Mouse (Mus musculus) forebrain, embryonic 11.5 days (tissue): ENCODE measurements around the gene Dnah1. TPM values are rescaled to one million over a fixed set of nuclear protein-coding genes. Genes with fewer than 3 reads are reported as not detected.

Source experiments
- ATAC-seq: fragments of 200-750 bp; cut with Nextera tagmentation; replicated peaks from 2 replicates; pipeline ENCODE4 v1.8.0; 2017; ENCODE audit warnings: moderate TSS enrichment; ENCODE audit not compliant: low FRiP score
- DNase-seq: peaks from one replicate; pipeline ENCODE4 v3.0.0-alpha.2; 2017; ENCODE audit warnings: low spot score
- H3K27ac ChIP-seq: fragments of 300-500 bp; sonication (generic); 2 replicates; pipeline ENCODE4 v1.5.1; 2014; ENCODE audit warnings: low read depth, low read length
- H3K27me3 ChIP-seq: fragments of 300-500 bp; sonication (generic); 2 replicates; pipeline ENCODE4 v1.6.1; 2014; ENCODE audit warnings: mild to moderate bottlenecking, low read length, mixed read lengths; ENCODE audit not compliant: control insufficient read depth, insufficient read depth
- H3K36me3 ChIP-seq: fragments of 300-500 bp; sonication (generic); 2 replicates; pipeline ENCODE4 v1.6.1; 2014; ENCODE audit warnings: mild to moderate bottlenecking, low read length, moderate library complexity, mixed read lengths; ENCODE audit not compliant: control insufficient read depth, insufficient read depth
- H3K4me1 ChIP-seq: fragments of 300-500 bp; sonication (generic); replicated peaks from 2 replicates; pipeline ENCODE4 v1.6.1; 2014; ENCODE audit warnings: low read length, mixed read lengths; ENCODE audit not compliant: control insufficient read depth, insufficient read depth
- H3K4me2 ChIP-seq: fragments of 300-500 bp; sonication (generic); 2 replicates; pipeline ENCODE4 v1.6.1; 2014; ENCODE audit warnings: low read depth, mild to moderate bottlenecking, low read length, moderate library complexity, mixed read lengths; ENCODE audit not compliant: severe bottlenecking
- H3K4me3 ChIP-seq: fragments of 300-500 bp; sonication (generic); 2 replicates; pipeline ENCODE4 v1.5.1; 2014; ENCODE audit warnings: low read depth, low read length
- H3K9ac ChIP-seq: fragments of 300-500 bp; sonication (generic); 2 replicates; pipeline ENCODE4 v1.6.1; 2014; ENCODE audit warnings: low read length
- H3K9me3 ChIP-seq: fragments of 300-500 bp; sonication (generic); 2 replicates; pipeline ENCODE4 v1.6.1; 2016; ENCODE audit warnings: low read length, mixed read lengths; ENCODE audit not compliant: control insufficient read depth
- WGBS: fragments of 180-500 bp; shearing (Covaris S2); extraction: QIAGEN DNeasy Blood & Tissue Kit; methylation state at CpG from one replicate; pipeline ENCODE4 v1.1.7; 2014; 5-methylcytosine and 5-hydroxymethylcytosine counted together
- polyA plus RNA-seq: library from polyadenylated mRNA; unstranded; fragments of >200 nt; fragmentation: Nextera tagmentation; extraction: Ambion mirVana; gene quantifications from 2 replicates; pipeline ENCODE4 v1.2.1, GENCODE M21; 2014

The Dnah1 gene
- polyA plus RNA-seq, 1 experiment from 2014 or later: 7.6 TPM

- ATAC-seq (no peak), DNase-seq (no peak)
- Histone ChIP-seq H3K4me1 (no peaks in the 10 kb centered on the region), H3K36me3 (peaks cover 29% of the 10 kb centered on the region), H3K4me3 (no peak overlapping the region), H3K27me3 (no peaks in the 10 kb centered on the region), H3K9me3 (no peaks in the 10 kb centered on the region), H3K9ac (no peak overlapping the region), H3K27ac (no peak overlapping the region), H3K4me2 (no peak overlapping the region)
- WGBS: 95% methylated on average over 14 of the region's 14 CpGs
These were observed 65.1 kb downstream of the Dnah1 start for GRCm38 (mm10) chr14:31258476-31259050.

- H3K27me3 ChIP-seq: no peaks in the 10 kb centered on the region
- WGBS: 91% methylated on average over 5 of the region's 5 CpGs
These were observed 71.6 kb downstream of the Dnah1 start for GRCm38 (mm10) chr14:31252091-31252490.

DNA sequence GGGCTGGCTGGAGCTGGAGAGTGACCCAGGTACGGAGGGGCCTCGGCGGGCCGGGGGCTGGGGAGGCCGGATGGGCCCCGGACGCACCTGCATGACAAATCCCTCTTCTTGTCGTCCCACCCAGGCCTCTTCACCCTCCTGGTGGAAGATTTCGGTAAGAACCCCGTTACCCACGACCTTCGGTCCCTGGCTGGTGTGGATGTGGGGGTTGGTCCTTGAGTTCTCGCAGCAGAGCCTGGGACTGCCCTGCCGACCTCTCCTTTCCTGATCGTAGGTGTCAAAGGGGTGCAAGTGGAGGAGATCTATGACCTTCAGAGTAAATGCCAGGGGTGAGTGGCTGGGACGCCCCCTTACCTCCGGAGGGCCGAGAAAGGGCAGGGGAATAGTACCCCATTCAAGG lies 72.1 kb downstream of the Dnah1 start:
- Histone ChIP-seq H3K4me3 (peak overlapping the region; percentile 80), H3K4me1 (peaks cover 6% of the 10 kb centered on the region; the same call in 1 of the 2 replicates), H3K9ac (peak overlapping the region; percentile 96), H3K36me3 (peaks cover 11% of the 10 kb centered on the region; the same call in 1 of the 2 replicates), H3K4me2 (peak overlapping the region; percentile 89), H3K27me3 (no peaks in the 10 kb centered on the region), H3K27ac (no peak overlapping the region), H3K9me3 (no peaks in the 10 kb centered on the region)
- no peak for DNase-seq
- no peak for ATAC-seq
- under 1% methylated on average over 18 of the region's 18 CpGs for WGBS

More at GRCm38 (mm10) chr14:31252091-31252490, 71.6 kb downstream of the Dnah1 start:
- Histone ChIP-seq H3K9me3 (no peaks in the 10 kb centered on the region), H3K36me3 (peaks cover 15% of the 10 kb centered on the region), H3K27ac (no peak overlapping the region), H3K4me2 (peak overlapping the region; percentile 89), H3K4me3 (peak overlapping the region; percentile 80), H3K9ac (peak overlapping the region; percentile 96), H3K4me1 (peaks cover 6% of the 10 kb centered on the region; the same call in 1 of the 2 replicates)
- ATAC-seq: no peak
- no peak for DNase-seq

- Histone ChIP-seq H3K4me1 (peaks cover 6% of the 10 kb centered on the region; the same call in 1 of the 2 replicates), H3K4me3 (peak within 1 kb of the TSS; percentile 80), H3K27me3 (no peaks in the 10 kb centered on the region), H3K9me3 (no peaks in the 10 kb centered on the region), H3K27ac (peak within 1 kb of the TSS; percentile 75; the same call in 1 of the 2 replicates), H3K4me2 (peak within 1 kb of the TSS; percentile 89), H3K36me3 (peaks cover 6% of the 10 kb centered on the region; the same call in 1 of the 2 replicates), H3K9ac (peak within 1 kb of the TSS; percentile 96)
- peak; percentile 99 for DNase-seq
- under 1% methylated on average over 73 of the region's 75 CpGs for WGBS
- peak; percentile 93 for ATAC-seq
These were observed 72.6 kb downstream of the Dnah1 start, which contains the start of the genes Phf7 and Bap1 for GRCm38 (mm10) chr14:31251084-31251604. Phf7 (minus strand) TSS chr14:31251317. Bap1 (plus strand) TSS chr14:31251450.

DNA sequence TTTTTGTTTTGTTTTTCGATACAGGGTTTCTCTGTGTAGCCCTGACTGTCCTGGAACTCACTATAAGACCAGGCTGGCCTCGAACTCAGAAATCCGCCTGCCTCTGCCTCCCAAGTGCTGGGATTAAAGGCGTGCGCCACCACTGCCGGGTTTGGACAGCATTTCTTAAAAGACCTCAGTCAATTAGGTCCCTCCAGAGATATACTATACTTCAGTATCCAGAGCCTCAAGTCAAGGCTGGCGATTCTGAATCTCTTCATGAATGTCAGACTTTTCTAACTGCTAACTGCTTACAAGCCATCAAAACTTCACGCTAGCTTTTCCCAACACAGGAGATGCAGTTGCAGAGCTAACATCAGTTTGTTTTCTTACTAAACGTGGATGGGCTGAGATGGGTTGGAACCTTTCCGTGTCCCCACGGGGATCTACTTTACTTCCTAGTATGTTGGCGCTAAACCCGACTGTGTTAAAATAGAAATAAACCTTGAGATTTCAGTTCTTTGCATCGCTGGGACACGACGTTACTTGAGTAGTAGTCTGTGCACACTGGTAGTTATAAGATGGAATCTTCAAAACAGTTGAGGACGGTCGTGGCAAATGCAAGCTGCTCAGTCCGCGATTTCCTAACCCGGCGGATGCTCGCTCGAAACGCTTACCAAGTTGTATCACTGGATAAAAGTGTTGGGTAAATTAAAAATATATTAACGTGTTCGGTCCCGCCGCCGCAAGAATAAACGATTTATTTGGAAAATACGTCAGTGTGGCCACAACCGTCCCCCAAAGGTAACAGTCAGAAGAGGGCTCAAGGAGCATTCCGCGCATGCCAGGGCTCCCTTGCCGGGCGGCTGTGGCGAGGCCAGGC lies 73.2 kb downstream of the Dnah1 start:
- WGBS: 23% methylated on average over 38 of the region's 38 CpGs
- H3K36me3 ChIP-seq: peaks cover 6% of the 10 kb centered on the region; the same call in 1 of the 2 replicates
- H3K27me3 ChIP-seq: no peaks in the 10 kb centered on the region
- peak overlapping the region; percentile 80 for H3K4me3 ChIP-seq
- H3K4me1 ChIP-seq: peaks cover 6% of the 10 kb centered on the region; the same call in 1 of the 2 replicates
- peak overlapping the region; percentile 79 for H3K9ac ChIP-seq
- peak overlapping the region; percentile 89 for H3K4me2 ChIP-seq
- peak; percentile 6 for ATAC-seq
- no peaks in the 10 kb centered on the region for H3K9me3 ChIP-seq
- no peak for DNase-seq
- peak overlapping the region; percentile 75; the same call in 1 of the 2 replicates for H3K27ac ChIP-seq

- ATAC-seq (no peak), DNase-seq (no peak)
- no peaks in the 10 kb centered on the region for H3K27me3 ChIP-seq
- 90% methylated on average over 6 of the region's 6 CpGs for WGBS
- H3K9me3 ChIP-seq: no peaks in the 10 kb centered on the region
- H3K4me3 ChIP-seq: no peak overlapping the region
- H3K36me3 ChIP-seq: no peaks in the 10 kb centered on the region
- no peak overlapping the region for H3K4me2 ChIP-seq
- H3K9ac ChIP-seq: no peak overlapping the region
- peaks cover 6% of the 10 kb centered on the region; the same call in 1 of the 2 replicates for H3K4me1 ChIP-seq
- no peak overlapping the region for H3K27ac ChIP-seq
These were observed 75.3 kb downstream of the Dnah1 start for GRCm38 (mm10) chr14:31248396-31248795.

DNA sequence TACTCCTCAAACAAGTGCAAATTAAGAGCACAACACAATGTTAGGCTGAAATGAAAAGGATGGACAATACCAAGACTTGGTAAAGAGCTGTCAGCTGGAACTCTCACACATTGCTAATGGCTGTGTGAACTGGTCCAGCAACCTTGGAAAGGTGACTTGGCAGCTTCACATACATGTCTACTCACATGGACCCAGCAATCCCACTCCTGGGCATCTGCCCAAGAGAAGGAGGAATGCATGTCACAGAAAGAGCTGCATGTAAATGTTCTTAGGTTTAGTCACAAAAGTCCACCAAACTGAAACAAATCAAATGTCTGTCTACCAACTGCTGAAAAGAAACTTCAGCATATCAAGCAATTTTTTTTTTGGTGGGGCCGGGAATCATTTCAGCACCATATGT lies 77.8 kb downstream of the Dnah1 start:
- no peak overlapping the region for H3K9ac ChIP-seq
- H3K27me3 ChIP-seq: no peaks in the 10 kb centered on the region
- no peaks in the 10 kb centered on the region for H3K36me3 ChIP-seq
- no peak overlapping the region for H3K4me3 ChIP-seq
- no peaks in the 10 kb centered on the region for H3K9me3 ChIP-seq
- WGBS: 85% methylated on average over 1 of the region's 1 CpGs
- no peaks in the 10 kb centered on the region for H3K4me1 ChIP-seq
- ATAC-seq (no peak), DNase-seq (no peak)
- H3K4me2 ChIP-seq: no peak overlapping the region
- no peak overlapping the region for H3K27ac ChIP-seq

DNA sequence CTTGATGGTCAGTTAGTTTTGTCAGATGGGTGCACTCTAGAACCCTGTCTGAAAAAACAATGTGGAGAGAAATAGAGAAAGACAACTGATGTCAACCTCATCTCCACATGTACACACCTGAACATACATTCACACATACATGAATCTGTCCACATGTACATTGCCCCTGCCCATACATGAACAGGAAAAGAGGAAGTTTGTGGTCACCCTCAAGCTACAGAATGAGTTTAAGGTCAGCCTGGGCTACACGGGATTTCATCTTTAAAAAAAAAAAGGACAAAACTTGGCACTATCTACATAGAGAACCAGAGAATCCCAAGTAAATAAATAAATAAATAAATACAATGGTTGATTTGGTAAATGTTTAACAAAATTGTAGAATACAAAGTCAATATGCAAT lies 78.9 kb downstream of the Dnah1 start:
- 85% methylated on average over 1 of the region's 1 CpGs for WGBS
- no peaks in the 10 kb centered on the region for H3K4me1 ChIP-seq

More for the DNA sequence above, 78.9 kb downstream of the Dnah1 start:
- Histone ChIP-seq H3K27ac (no peak overlapping the region), H3K36me3 (no peaks in the 10 kb centered on the region), H3K4me3 (no peak overlapping the region), H3K9ac (no peak overlapping the region), H3K27me3 (no peaks in the 10 kb centered on the region), H3K9me3 (no peaks in the 10 kb centered on the region), H3K4me2 (no peak overlapping the region)
- ATAC-seq (no peak), DNase-seq (no peak)
